Mouse (Mus musculus) megakaryocyte, embryonic 14.5 days (primary cell): ENCODE measurements around the gene Zbtb11.

Experiments
- FLI1 ChIP-seq: IDR thresholded peaks from 2 replicates; pipeline ENCODE4 v1.6.1; 2012; ENCODE audit warnings: low read length, inconsistent platforms, mixed read lengths
- GATA1 ChIP-seq: IDR thresholded peaks from 3 replicates; pipeline ENCODE4 v1.6.1; 2012; ENCODE audit warnings: mixed read lengths, low read length, inconsistent platforms, borderline replicate concordance

DNA sequence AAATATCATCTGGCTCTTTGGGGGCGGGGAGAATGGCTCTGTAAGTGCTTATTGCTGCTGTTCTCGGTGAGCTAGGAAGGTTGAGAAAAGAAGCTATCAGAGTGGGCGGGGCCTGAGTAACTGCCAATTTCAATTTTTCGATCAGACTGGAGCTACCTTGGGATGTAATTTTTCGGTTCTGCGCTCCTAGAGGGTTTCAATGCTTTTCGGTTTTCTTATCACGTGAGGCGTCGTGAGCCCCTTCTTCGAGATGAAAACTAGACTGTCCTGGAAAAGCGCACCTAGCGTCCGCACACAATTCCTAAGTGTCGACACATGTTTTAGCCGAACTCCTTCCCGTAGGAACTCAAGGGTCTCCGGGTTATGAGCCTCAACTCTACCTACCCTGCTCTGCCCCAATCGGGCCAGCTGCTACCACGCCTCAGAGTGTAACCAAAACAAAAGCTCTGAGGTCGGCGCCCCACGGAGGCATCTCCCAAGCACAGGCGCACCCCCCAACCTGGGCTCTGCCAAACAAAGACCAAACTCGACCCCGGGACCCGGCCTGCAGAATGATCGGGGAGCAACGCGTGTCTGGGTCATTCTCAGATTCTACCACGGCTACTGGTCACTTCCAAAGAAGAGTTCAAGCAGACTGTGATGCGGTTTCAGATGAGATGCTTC is 39.9 kb upstream of the Zbtb11 start:
- TF ChIP-seq FLI1 (no peak), GATA1 (no peak)
